Mouse (Mus musculus) lung, postnatal 25 days (tissue): ENCODE measurements around the gene Nfatc2.

Experiments used
- DNase-seq: peaks from one replicate; pipeline ENCODE4 v3.0.0; 2022; ENCODE audit warnings: low spot score

The Nfatc2 gene

GRCm38 (mm10) chr2:168438981-168439452 is 162.4 kb downstream of the Nfatc2 start:
- DNase-seq = no peak

GRCm38 (mm10) chr2:168434187-168434586 is 167.3 kb downstream of the Nfatc2 start:
- DNase-seq = no peak

GRCm38 (mm10) chr2:168433392-168433791 is 168.1 kb downstream of the Nfatc2 start:
- no peak for DNase-seq

- DNase-seq = no peak
Measured at GRCm38 (mm10) chr2:168432394-168432793, 169.1 kb downstream of the Nfatc2 start.

- peak; percentile 8 for DNase-seq
Measured at GRCm38 (mm10) chr2:168429598-168429997, 171.9 kb downstream of the Nfatc2 start.

GRCm38 (mm10) chr2:168428375-168428901 is 173.0 kb downstream of the Nfatc2 start:
- DNase-seq = no peak
